Mouse (Mus musculus): ENCODE data around the gene Ppp1ca.

GRCm38 (mm10) chr19:4171393-4172290, 20.2 kb upstream of the Ppp1ca start:
- TF ChIP-seq CTCF (conservative IDR thresholded peaks at IDR 0.05 in 1 of 2, IDR thresholded peaks at IDR 0.05 in 1 of 2; ENCODE audit: low read depth in 2 of 2, low read length in 2 of 2) = no peak
- TF ChIP-seq NRF1 (IDR thresholded peaks at IDR 0.05; ENCODE audit: low read depth, low read length) = no peak
- TF ChIP-seq ETS1 (conservative IDR thresholded peaks at IDR 0.05; ENCODE audit: low read depth, low read length) = no peak
- no peak for TF ChIP-seq MEF2A (IDR thresholded peaks at IDR 0.05; ENCODE audit: borderline replicate concordance, low read depth, low read length)
- no peak for TF ChIP-seq POLR2A (IDR thresholded peaks at IDR 0.05; ENCODE audit: low read depth, low read length)
- TF ChIP-seq JUN (IDR thresholded peaks at IDR 0.05; ENCODE audit: insufficient read depth, low read depth, low read length) = no peak

Data from CH12.LX (cell line).